In the genomic region with DNA sequence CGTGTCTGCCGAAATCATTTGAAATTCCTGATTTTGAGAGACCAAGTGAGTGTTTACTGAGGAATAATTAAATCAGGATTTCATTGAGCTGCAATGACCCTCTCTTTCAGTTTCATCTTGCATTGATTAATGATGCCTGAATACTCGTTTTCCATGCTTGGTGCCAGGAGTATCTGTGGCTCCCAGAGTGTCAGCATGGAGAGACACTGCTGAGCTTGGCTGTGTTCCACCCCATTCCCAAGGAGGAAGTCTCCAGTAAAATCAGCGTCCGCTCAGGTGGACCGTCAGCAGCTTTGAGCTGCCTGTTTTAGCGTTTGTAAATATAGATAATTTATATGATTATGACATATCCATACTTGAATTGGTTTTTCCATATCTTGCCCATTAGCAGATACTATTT, we compare ENCODE assay signal across 11 mouse cellular contexts.
DNase-seq lines count a peak whose midpoint lies in the region; ATAC-seq and TF ChIP-seq lines count a peak whose summit lies in the region.
"Had no signal": no experiment of that assay in that cellular context is flagged by ENCODE, and none has a peak within 500 bp of the region (broad histone marks: within the 10 kb centered on the region; RNA-seq: fewer than 3 reads in every experiment).

No protein-coding gene starts in this region.

- no peak overlapping the region for H3K9ac ChIP-seq in heart, embryonic 11.5 days (ENCODE audit: low read depth, low read length)
- H3K9ac ChIP-seq: liver, embryonic 14.5 days had no signal

- no peak for ATAC-seq in heart, embryonic 11.5 days (replicated peaks; ENCODE audit: insufficient number of reproducible peaks, low FRiP score, low TSS enrichment)

- DNase-seq in heart, adult 18-20 months = peak; percentile 12 to 13
- DNase-seq in layer of hippocampus, adult 2 months (ENCODE audit: low spot score in 2 of 2) = no peak
- DNase-seq in layer of hippocampus, postnatal 25 days (ENCODE audit: extremely low spot score in 1 of 2, low spot score in 1 of 2) = no peak
- DNase-seq in brain, adult 2 months (ENCODE audit: low read depth, low spot score) = peak; percentile 84
- peak; percentile 81 for DNase-seq in cerebellum, adult 9-10 months
- no peak for DNase-seq in T-cell, adult 2 months (ENCODE audit: low spot score)
- no peak for DNase-seq in left cerebral cortex, adult 11 months (ENCODE audit: low spot score)
- DNase-seq: thymus, postnatal 4 days had no signal

- no peak for TF ChIP-seq CTCF in layer of hippocampus, adult 2 months (conservative IDR thresholded peaks at IDR 0.05)

- no peak overlapping the region for H3K27ac ChIP-seq in heart, embryonic 11.5 days (ENCODE audit: low read depth, low read length)
- H3K27ac ChIP-seq in layer of hippocampus, adult 2 months = no peak overlapping the region
- H3K27ac ChIP-seq: embryonic facial prominence, embryonic 10.5 days; liver, embryonic 14.5 days had no signal

- H3K27me3 ChIP-seq in heart, embryonic 11.5 days (ENCODE audit: control insufficient read depth, insufficient read depth, low read length) = peaks cover 24% of the 10 kb centered on the region

- H3K4me3 ChIP-seq in heart, embryonic 11.5 days (ENCODE audit: low read depth, low read length) = no peak overlapping the region
- H3K4me3 ChIP-seq in layer of hippocampus, adult 2 months = peak overlapping the region; percentile 26
- H3K4me3 ChIP-seq: embryonic facial prominence, embryonic 10.5 days had no signal

- no peaks in the 10 kb centered on the region for H3K4me1 ChIP-seq in heart, embryonic 11.5 days (ENCODE audit: control insufficient read depth, insufficient read depth, low read length)

- WGBS in heart, embryonic 11.5 days (ENCODE audit: insufficient replicate concordance) = 79% methylated on average over 7 of the region's 7 CpGs

- no peaks in the 10 kb centered on the region for H3K9me3 ChIP-seq in heart, embryonic 11.5 days (replicated peaks; ENCODE audit: control insufficient read depth, low read length)
- H3K9me3 ChIP-seq: embryonic facial prominence, embryonic 10.5 days had no signal

- no peaks in the 10 kb centered on the region for H3K36me3 ChIP-seq in heart, embryonic 11.5 days (ENCODE audit: control insufficient read depth, insufficient read depth, low read length)

- no peak overlapping the region for H3K4me2 ChIP-seq in heart, embryonic 11.5 days

Comparison
In these comparisons a context has a peak if more than half of its experiments do, and no peak if none do; other contexts are left out.
1. DNase-seq: peak in heart, adult 18-20 months (2 of 2), brain, adult 2 months (single experiment) and cerebellum, adult 9-10 months (single experiment); none in layer of hippocampus, adult 2 months (0 of 2), layer of hippocampus, postnatal 25 days (0 of 2), T-cell, adult 2 months (single experiment) and left cerebral cortex, adult 11 months (single experiment).